Mouse (Mus musculus) bone marrow, adult 2 months (tissue): ENCODE results near the gene Rhou. TPM values are rescaled to one million over a fixed set of nuclear protein-coding genes. Genes with fewer than 3 reads are reported as not detected.

Source experiments
- H3K27ac ChIP-seq: fragments of 200-500 bp; 2 replicates; pipeline ENCODE4 v1.5.1; 2012; ENCODE audit warnings: low read depth, mild to moderate bottlenecking, control low read depth, inconsistent platforms, low read length; ENCODE audit not compliant: control insufficient read depth, poor library complexity, insufficient read depth
- H3K4me1 ChIP-seq: fragments of 200-500 bp; 2 replicates; pipeline ENCODE4 v1.6.1; 2011; ENCODE audit warnings: low read length; ENCODE audit not compliant: control insufficient read depth, insufficient read depth
- H3K4me3 ChIP-seq: fragments of 200-500 bp; replicated peaks from 2 replicates; pipeline ENCODE3; 2011; ENCODE audit warnings: mild to moderate bottlenecking, low read depth, low read length, control low read depth; ENCODE audit not compliant: control insufficient read depth
- CTCF ChIP-seq: fragments of 200-500 bp; IDR thresholded peaks from 2 replicates; pipeline ENCODE4 v1.5.1; 2011; ENCODE audit warnings: low read length, control low read depth; ENCODE audit not compliant: control insufficient read depth, insufficient read depth
- POLR2A ChIP-seq: fragments of 200-500 bp; IDR thresholded peaks from 2 replicates; pipeline ENCODE4 v1.6.1; 2011; ENCODE audit warnings: low read depth, mild to moderate bottlenecking, control low read depth, low read length, borderline replicate concordance; ENCODE audit not compliant: control insufficient read depth
- WGBS: fragments of 180-500 bp; shearing (Covaris S2); methylation state at CpG from one replicate; pipeline ENCODE4 v1.1.7; 2018; 5-methylcytosine and 5-hydroxymethylcytosine counted together
- polyA plus RNA-seq: library from polyadenylated mRNA; stranded (reverse); fragments of >200 nt; gene quantifications from 2 replicates; pipeline ENCODE4 v1.2.4, GENCODE M21; 2011; ENCODE audit warnings: low replicate concordance; ENCODE audit not compliant: missing spikeins, insufficient read depth, insufficient read length

Gene Rhou
- polyA plus RNA-seq, 1 experiment = 17.9 TPM

DNA sequence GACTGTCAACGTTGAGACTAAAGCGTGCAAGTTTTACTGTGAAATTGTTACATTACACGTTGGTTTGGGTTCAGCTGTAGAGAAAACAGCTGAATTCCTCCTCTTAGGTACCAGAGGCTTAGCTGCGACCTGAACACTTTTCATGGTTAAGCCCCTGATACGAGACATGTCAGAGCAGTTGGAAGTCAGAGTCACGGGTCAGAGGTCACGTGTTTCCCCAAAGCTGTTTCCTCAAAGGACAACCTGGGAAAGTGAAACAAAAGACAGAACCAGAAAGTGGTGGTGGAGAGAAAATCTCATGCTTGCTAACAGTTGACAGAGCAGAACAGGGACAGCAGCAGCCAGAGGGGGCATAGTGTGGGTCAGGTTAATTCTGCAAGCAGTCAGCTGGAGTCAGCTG is 17.7 kb downstream of the Rhou start:
- WGBS = 54% methylated on average over 7 of the region's 7 CpGs
- Histone ChIP-seq H3K4me1 (peaks cover 5% of the 10 kb centered on the region), H3K27ac (peak overlapping the region; percentile 15; the same call in 1 of the 2 replicates), H3K4me3 (no peak overlapping the region)
- no peak for TF ChIP-seq POLR2A
- TF ChIP-seq CTCF = no peak

DNA sequence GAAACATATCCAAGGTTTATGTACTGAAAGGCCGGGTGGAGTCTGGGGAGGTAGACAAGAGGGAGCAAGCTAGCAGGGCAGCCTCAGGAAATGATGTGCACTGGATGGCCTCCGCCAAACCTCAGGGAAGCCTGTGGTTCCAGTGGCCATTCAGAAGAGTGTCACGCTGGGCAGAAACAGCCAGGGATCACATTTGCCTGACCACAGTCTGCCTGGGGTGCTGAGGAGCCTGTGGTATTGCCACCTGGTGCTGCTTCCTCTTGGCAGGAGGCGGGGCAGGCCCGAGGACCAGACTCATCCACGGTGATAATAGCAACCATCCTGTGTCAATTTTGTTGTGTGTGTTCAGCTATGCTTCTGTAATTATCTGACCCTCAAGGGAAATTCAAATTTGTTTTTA is 18.9 kb downstream of the Rhou start:
- no peak overlapping the region; the same call in 1 of the 2 replicates for H3K27ac ChIP-seq
- no peak for TF ChIP-seq POLR2A
- TF ChIP-seq CTCF = no peak
- no peak overlapping the region for H3K4me3 ChIP-seq
- WGBS = 7% methylated on average over 6 of the region's 6 CpGs
- peaks cover 3% of the 10 kb centered on the region for H3K4me1 ChIP-seq

GRCm38 (mm10) chr8:123675611-123676010 is 21.9 kb downstream of the Rhou start:
- WGBS = 60% methylated on average over 5 of the region's 5 CpGs
- no peak for TF ChIP-seq POLR2A
- no peak for TF ChIP-seq CTCF
- Histone ChIP-seq H3K4me1 (peaks cover 2% of the 10 kb centered on the region; the same call in 1 of the 2 replicates), H3K4me3 (no peak overlapping the region), H3K27ac (no peak overlapping the region)

DNA sequence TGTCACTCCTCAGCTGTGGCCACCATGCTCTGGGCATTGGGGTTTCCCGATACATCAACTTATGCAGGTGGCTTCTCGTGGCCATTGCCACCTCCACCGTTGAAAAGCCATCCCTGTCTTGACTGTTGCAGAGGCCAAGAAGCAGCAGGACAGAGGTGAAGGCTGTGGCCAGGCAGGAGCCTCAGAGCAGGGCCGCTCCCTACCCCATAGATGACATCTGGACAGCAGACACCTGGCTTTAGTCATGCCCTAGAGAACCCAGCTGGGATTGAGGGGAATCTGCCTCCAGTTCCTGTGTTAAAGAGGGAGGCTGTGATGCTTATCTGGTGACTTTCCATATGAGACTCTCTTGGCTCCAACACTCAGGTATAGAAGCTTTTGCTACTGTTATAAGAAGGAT is 24.7 kb downstream of the Rhou start:
- WGBS = 71% methylated on average over 4 of the region's 4 CpGs
- no peak overlapping the region for H3K27ac ChIP-seq
- no peak overlapping the region for H3K4me3 ChIP-seq
- no peaks in the 10 kb centered on the region for H3K4me1 ChIP-seq
- TF ChIP-seq CTCF (no peak), POLR2A (no peak)

DNA sequence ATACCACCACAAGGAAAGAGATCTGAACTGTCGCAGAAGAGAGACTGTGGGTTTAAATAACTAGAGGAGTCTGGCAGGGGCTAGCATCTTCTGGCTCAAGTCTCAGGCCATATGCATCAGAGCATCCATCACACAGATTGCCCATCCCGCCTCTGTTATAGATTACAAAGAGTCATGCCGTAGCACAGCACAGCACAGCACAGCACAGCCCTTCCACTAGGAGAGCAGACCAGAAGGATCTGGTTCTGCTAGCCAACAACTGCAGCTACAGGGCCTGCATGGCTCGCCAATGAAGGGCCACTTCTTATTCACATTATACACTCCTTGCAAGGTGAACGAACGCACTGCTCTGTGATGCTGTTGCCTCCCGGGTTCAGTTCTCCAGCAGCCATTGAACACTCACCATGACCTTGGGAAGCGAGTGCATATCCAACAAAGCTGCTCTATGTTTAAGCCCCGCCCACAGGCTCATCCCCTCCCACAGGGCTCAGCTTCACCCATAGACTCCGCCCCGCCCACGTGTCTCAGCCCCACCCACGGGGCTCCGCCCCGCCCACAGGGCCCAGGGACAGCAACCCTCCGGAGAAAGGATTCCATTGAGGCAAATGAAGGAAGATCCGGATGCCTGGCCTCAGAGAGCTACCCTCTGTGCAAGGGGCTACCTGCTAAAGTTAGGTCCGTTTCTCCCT is 28.5 kb downstream of the Rhou start:
- no peak for TF ChIP-seq CTCF
- no peak for TF ChIP-seq POLR2A
- H3K27ac ChIP-seq = no peak overlapping the region
- no peaks in the 10 kb centered on the region for H3K4me1 ChIP-seq
- 44% methylated on average over 18 of the region's 18 CpGs for WGBS
- H3K4me3 ChIP-seq = no peak overlapping the region

GRCm38 (mm10) chr8:123683321-123683720 is 29.6 kb downstream of the Rhou start:
- Histone ChIP-seq H3K4me1 (no peaks in the 10 kb centered on the region), H3K4me3 (no peak overlapping the region), H3K27ac (no peak overlapping the region)
- TF ChIP-seq POLR2A (no peak), CTCF (no peak)
- WGBS = 69% methylated on average over 7 of the region's 7 CpGs

DNA sequence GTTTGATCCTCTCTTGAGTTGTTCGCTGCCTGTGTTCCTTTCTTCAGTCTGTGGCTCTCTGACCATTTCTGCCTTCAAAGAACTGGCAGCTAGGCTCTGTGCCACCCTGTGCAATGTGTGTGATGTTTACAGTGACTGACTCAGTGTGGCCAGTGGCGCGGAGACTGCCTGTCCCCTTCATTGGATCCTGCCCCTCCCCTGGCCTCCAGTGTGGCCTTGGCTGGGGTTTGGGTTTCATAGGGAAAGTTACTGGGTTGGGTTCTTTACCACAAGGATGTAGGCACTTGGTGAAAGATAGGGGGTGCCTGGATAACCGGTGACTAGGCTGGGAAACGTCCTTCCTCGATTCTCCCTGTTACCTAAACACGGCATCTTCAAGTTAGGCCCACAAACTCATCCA is 31.1 kb downstream of the Rhou start:
- H3K27ac ChIP-seq = no peak overlapping the region
- WGBS = 79% methylated on average over 7 of the region's 7 CpGs
- no peak overlapping the region for H3K4me3 ChIP-seq
- TF ChIP-seq POLR2A (no peak), CTCF (no peak)
- H3K4me1 ChIP-seq = no peaks in the 10 kb centered on the region

DNA sequence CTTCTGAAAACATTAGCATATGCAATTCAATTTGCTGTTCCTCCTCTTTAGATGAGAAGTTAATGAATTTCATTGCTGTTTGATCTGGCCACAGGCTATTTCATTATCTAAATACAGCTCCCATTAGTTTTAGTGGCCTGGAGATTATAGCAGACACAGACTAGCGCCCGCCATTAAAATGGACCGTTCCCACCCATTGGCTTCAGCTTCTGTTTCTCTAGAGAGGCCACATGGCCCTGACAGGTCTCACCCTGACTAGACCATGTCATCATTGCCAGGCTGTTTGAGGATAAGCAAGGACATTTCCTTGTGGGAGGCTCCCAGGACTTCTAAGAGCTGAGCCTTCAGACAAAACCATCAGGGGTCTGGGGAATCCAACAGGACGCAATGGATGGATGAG is 31.7 kb downstream of the Rhou start:
- 71% methylated on average over 4 of the region's 4 CpGs for WGBS
- H3K4me3 ChIP-seq = no peak overlapping the region
- no peaks in the 10 kb centered on the region for H3K4me1 ChIP-seq
- TF ChIP-seq CTCF (no peak), POLR2A (no peak)
- H3K27ac ChIP-seq = no peak overlapping the region

DNA sequence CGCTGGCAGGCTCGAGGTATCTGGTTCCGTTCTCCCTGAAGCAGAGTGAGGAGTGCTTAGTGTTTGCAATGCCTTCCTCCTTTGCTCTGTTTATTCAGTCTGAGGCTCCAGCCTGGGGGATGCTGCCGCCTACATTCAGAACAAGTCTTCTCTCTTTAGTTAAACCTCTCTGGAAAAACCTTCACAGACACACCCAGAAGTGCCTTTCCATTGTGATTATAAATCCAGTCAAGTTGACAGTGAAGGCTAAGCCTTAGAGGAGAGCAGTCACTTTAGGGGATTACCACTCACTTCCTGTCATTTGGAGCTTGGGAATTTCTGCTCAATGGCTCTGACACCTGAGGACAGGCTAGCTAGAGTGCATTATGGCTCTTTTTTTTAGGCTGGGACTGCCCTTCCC is 34.1 kb downstream of the Rhou start:
- no peaks in the 10 kb centered on the region for H3K4me1 ChIP-seq
- H3K27ac ChIP-seq = no peak overlapping the region
- WGBS = 43% methylated on average over 4 of the region's 4 CpGs
- no peak overlapping the region for H3K4me3 ChIP-seq
- TF ChIP-seq POLR2A (no peak), CTCF (no peak)
